Mouse (Mus musculus): ENCODE results near the gene Sv2c. TPM values are rescaled to one million over a fixed set of nuclear protein-coding genes. Genes with fewer than 3 reads are reported as not detected.

Sv2c gene
- polyA plus RNA-seq (2015; fragmentation: Nextera tagmentation; extraction: Ambion mirVana) = 1.1 and 1.2 TPM in 2 replicates

DNA sequence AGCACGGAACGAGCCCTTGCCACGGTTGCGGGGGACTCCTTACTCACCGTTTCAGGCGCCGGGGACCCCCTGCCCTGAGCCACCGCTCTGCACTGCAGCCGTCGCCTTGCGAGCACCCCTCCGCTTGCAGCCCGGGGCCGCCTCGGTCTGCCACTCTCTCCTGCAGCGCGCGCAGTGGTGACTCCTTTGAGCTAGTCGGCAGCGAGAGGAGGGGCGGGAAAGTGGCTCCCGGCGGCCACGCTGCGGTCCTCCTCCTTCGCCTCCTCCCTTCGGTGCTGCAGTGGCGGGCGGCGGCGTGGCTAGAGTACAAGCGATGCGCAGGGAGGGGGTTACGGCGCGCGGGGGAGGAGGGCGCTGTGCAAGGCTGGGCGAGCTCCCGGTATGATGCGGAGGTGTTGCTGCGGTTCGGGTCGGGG is at the start of gene Sv2c:
Sv2c (minus strand) TSS at position 177 of the 416 bp plus-strand sequence.
- no peaks in the 10 kb centered on the region for H3K9me3 ChIP-seq (replicated peaks; ENCODE audit: control insufficient read depth, low read length)
- no peaks in the 10 kb centered on the region for H3K36me3 ChIP-seq (ENCODE audit: control insufficient read depth, insufficient read depth)
- peak; percentile 23; the same call in 1 of the 2 replicates for ATAC-seq (replicated peaks; ENCODE audit: extremely low read depth, insufficient read depth, low FRiP score)
- peaks cover 14% of the 10 kb centered on the region; the same call in 1 of the 2 replicates for H3K4me1 ChIP-seq (ENCODE audit: control insufficient read depth, insufficient read depth, low read length)
- H3K27me3 ChIP-seq (ENCODE audit: control insufficient read depth, insufficient read depth, low read length) = peaks cover 73% of the 10 kb centered on the region
- no peak within 1 kb of the TSS for H3K27ac ChIP-seq (ENCODE audit: low read length)
- peak within 1 kb of the TSS; percentile 90 for H3K4me2 ChIP-seq (ENCODE audit: low read depth, low read length)
- H3K4me3 ChIP-seq (ENCODE audit: low read length) = peak within 1 kb of the TSS; percentile 56
- under 1% methylated on average over 36 of the region's 44 CpGs for WGBS
- H3K9ac ChIP-seq (ENCODE audit: low read length) = peak within 1 kb of the TSS; percentile 56

GRCm38 (mm10) chr13:96180671-96181161 is 48.3 kb upstream of the Sv2c start:
- peak; percentile 80 for ATAC-seq (replicated peaks; ENCODE audit: extremely low read depth, insufficient read depth, low FRiP score)

DNA sequence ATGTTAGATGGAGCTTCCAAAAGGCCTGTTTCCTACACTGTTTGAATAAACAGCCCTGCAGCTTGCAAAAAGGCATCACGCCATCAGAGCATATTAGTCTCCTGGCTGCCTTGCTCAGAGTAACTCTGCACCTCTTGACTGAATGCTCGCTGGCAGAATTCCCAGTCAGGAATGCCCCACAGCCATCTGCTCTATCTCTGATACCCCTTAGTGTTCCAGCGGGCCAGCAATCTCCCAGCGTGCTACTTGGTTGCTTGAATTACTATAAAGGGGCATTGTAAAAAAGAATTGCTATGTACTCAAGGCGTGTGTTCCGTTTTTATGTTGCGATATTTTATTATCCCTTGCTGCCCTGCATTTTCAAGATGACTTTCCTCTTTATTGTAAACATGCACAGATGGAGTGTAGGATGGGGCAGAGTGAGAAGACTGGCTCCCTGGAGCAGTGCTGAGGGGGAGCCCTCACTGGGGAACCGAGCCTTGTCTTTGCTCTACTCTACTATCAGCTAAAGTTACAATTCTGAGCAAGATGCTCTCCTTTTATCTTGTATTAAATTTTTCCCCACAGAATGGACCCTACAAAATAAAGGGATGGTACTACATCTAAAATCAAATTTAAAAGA is 43.3 kb upstream of the Sv2c start:
- H3K9me3 ChIP-seq (replicated peaks; ENCODE audit: control insufficient read depth, low read length) = no peaks in the 10 kb centered on the region
- WGBS = 27% methylated on average over 8 of the region's 8 CpGs
- peaks cover 11% of the 10 kb centered on the region for H3K4me1 ChIP-seq (ENCODE audit: control insufficient read depth, insufficient read depth, low read length)
- peak; percentile 96 for ATAC-seq (replicated peaks; ENCODE audit: extremely low read depth, insufficient read depth, low FRiP score)
- no peaks in the 10 kb centered on the region for H3K36me3 ChIP-seq (ENCODE audit: control insufficient read depth, insufficient read depth)
- H3K9ac ChIP-seq (ENCODE audit: low read length) = no peak overlapping the region
- H3K27ac ChIP-seq (ENCODE audit: low read length) = peak overlapping the region; percentile 90
- no peak overlapping the region for H3K4me3 ChIP-seq (ENCODE audit: low read length)
- H3K27me3 ChIP-seq (ENCODE audit: control insufficient read depth, insufficient read depth, low read length) = no peaks in the 10 kb centered on the region
- H3K4me2 ChIP-seq (ENCODE audit: low read depth, low read length) = peak overlapping the region; percentile 57

More at GRCm38 (mm10) chr13:96180671-96181161, 48.3 kb upstream of the Sv2c start:
- peak overlapping the region; percentile 32 for H3K4me3 ChIP-seq (ENCODE audit: low read length)
- H3K27ac ChIP-seq (ENCODE audit: low read length) = peak overlapping the region; percentile 82
- H3K4me2 ChIP-seq (ENCODE audit: low read depth, low read length) = peak overlapping the region; percentile 55
- no peaks in the 10 kb centered on the region for H3K36me3 ChIP-seq (ENCODE audit: control insufficient read depth, insufficient read depth)
- no peak overlapping the region for H3K9ac ChIP-seq (ENCODE audit: low read length)
- no peaks in the 10 kb centered on the region for H3K27me3 ChIP-seq (ENCODE audit: control insufficient read depth, insufficient read depth, low read length)
- 30% methylated on average over 13 of the region's 13 CpGs for WGBS
- peaks cover 2% of the 10 kb centered on the region; the same call in 1 of the 2 replicates for H3K4me1 ChIP-seq (ENCODE audit: control insufficient read depth, insufficient read depth, low read length)
- no peaks in the 10 kb centered on the region; the same call in 1 of the 2 replicates for H3K9me3 ChIP-seq (replicated peaks; ENCODE audit: control insufficient read depth, low read length)

GRCm38 (mm10) chr13:96173686-96174085 is 41.3 kb upstream of the Sv2c start:
- Histone ChIP-seq H3K9me3 (replicated peaks; ENCODE audit: control insufficient read depth, low read length) (no peaks in the 10 kb centered on the region), H3K4me2 (ENCODE audit: low read depth, low read length) (no peak overlapping the region), H3K36me3 (ENCODE audit: control insufficient read depth, insufficient read depth) (no peaks in the 10 kb centered on the region), H3K4me3 (ENCODE audit: low read length) (no peak overlapping the region), H3K9ac (ENCODE audit: low read length) (no peak overlapping the region), H3K4me1 (ENCODE audit: control insufficient read depth, insufficient read depth, low read length) (peaks cover 11% of the 10 kb centered on the region), H3K27ac (ENCODE audit: low read length) (no peak overlapping the region), H3K27me3 (ENCODE audit: control insufficient read depth, insufficient read depth, low read length) (no peaks in the 10 kb centered on the region)
- no peak for ATAC-seq (replicated peaks; ENCODE audit: extremely low read depth, insufficient read depth, low FRiP score)
- WGBS = 29% methylated on average over 3 of the region's 3 CpGs

- Histone ChIP-seq H3K9me3 (replicated peaks; ENCODE audit: control insufficient read depth, low read length) (no peaks in the 10 kb centered on the region), H3K4me1 (ENCODE audit: control insufficient read depth, insufficient read depth, low read length) (peaks cover 11% of the 10 kb centered on the region), H3K27me3 (ENCODE audit: control insufficient read depth, insufficient read depth, low read length) (no peaks in the 10 kb centered on the region), H3K36me3 (ENCODE audit: control insufficient read depth, insufficient read depth) (no peaks in the 10 kb centered on the region), H3K27ac (ENCODE audit: low read length) (no peak overlapping the region), H3K4me3 (ENCODE audit: low read length) (no peak overlapping the region), H3K9ac (ENCODE audit: low read length) (no peak overlapping the region), H3K4me2 (ENCODE audit: low read depth, low read length) (no peak overlapping the region)
- no peak for ATAC-seq (replicated peaks; ENCODE audit: extremely low read depth, insufficient read depth, low FRiP score)
- WGBS = 82% methylated on average over 3 of the region's 3 CpGs
Measured at GRCm38 (mm10) chr13:96172290-96172689, 39.9 kb upstream of the Sv2c start.

- no peaks in the 10 kb centered on the region for H3K36me3 ChIP-seq (ENCODE audit: control insufficient read depth, insufficient read depth)
- no peaks in the 10 kb centered on the region for H3K27me3 ChIP-seq (ENCODE audit: control insufficient read depth, insufficient read depth, low read length)
- no peak for ATAC-seq (replicated peaks; ENCODE audit: extremely low read depth, insufficient read depth, low FRiP score)
- no peaks in the 10 kb centered on the region for H3K9me3 ChIP-seq (replicated peaks; ENCODE audit: control insufficient read depth, low read length)
- no peak overlapping the region for H3K4me2 ChIP-seq (ENCODE audit: low read depth, low read length)
- peaks cover 8% of the 10 kb centered on the region; the same call in 1 of the 2 replicates for H3K4me1 ChIP-seq (ENCODE audit: control insufficient read depth, insufficient read depth, low read length)
- 63% methylated on average over 11 of the region's 11 CpGs for WGBS
- no peak overlapping the region for H3K9ac ChIP-seq (ENCODE audit: low read length)
- H3K27ac ChIP-seq (ENCODE audit: low read length) = no peak overlapping the region
- no peak overlapping the region for H3K4me3 ChIP-seq (ENCODE audit: low read length)
Measured at GRCm38 (mm10) chr13:96168991-96169665, 36.8 kb upstream of the Sv2c start.

- Histone ChIP-seq H3K4me1 (ENCODE audit: control insufficient read depth, insufficient read depth, low read length) (0 out of 2 replicates have a peak, but pooled peaks cover 3% of the 10 kb centered on the region), H3K9ac (ENCODE audit: low read length) (no peak overlapping the region), H3K9me3 (replicated peaks; ENCODE audit: control insufficient read depth, low read length) (no peaks in the 10 kb centered on the region), H3K36me3 (ENCODE audit: control insufficient read depth, insufficient read depth) (no peaks in the 10 kb centered on the region), H3K27me3 (ENCODE audit: control insufficient read depth, insufficient read depth, low read length) (no peaks in the 10 kb centered on the region), H3K4me2 (ENCODE audit: low read depth, low read length) (no peak overlapping the region), H3K27ac (ENCODE audit: low read length) (no peak overlapping the region), H3K4me3 (ENCODE audit: low read length) (no peak overlapping the region)
- no peak for ATAC-seq (replicated peaks; ENCODE audit: extremely low read depth, insufficient read depth, low FRiP score)
- WGBS = 58% methylated on average over 2 of the region's 2 CpGs
Measured at GRCm38 (mm10) chr13:96166593-96166992, 34.2 kb upstream of the Sv2c start.

- no peak overlapping the region for H3K9ac ChIP-seq (ENCODE audit: low read length)
- ATAC-seq (replicated peaks; ENCODE audit: extremely low read depth, insufficient read depth, low FRiP score) = no peak
Measured at GRCm38 (mm10) chr13:96133363-96134100, 1.2 kb upstream of the Sv2c start.

More at GRCm38 (mm10) chr13:96133363-96134100, 1.2 kb upstream of the Sv2c start:
- peaks cover 68% of the 10 kb centered on the region for H3K27me3 ChIP-seq (ENCODE audit: control insufficient read depth, insufficient read depth, low read length)
- H3K4me3 ChIP-seq (ENCODE audit: low read length) = peak overlapping the region; percentile 56
- no peaks in the 10 kb centered on the region for H3K9me3 ChIP-seq (replicated peaks; ENCODE audit: control insufficient read depth, low read length)
- H3K27ac ChIP-seq (ENCODE audit: low read length) = no peak overlapping the region
- no peaks in the 10 kb centered on the region for H3K36me3 ChIP-seq (ENCODE audit: control insufficient read depth, insufficient read depth)
- 8% methylated on average over 28 of the region's 28 CpGs for WGBS
- peak overlapping the region; percentile 90 for H3K4me2 ChIP-seq (ENCODE audit: low read depth, low read length)
- H3K4me1 ChIP-seq (ENCODE audit: control insufficient read depth, insufficient read depth, low read length) = peaks cover 14% of the 10 kb centered on the region; the same call in 1 of the 2 replicates
